Mouse (Mus musculus) erythroblast, adult 5-6 weeks (primary cell): ENCODE measurements around the gene Zbtb42. TPM values are rescaled to one million over a fixed set of nuclear protein-coding genes. Genes with fewer than 3 reads are reported as not detected.

ENCODE experiments used
- ATAC-seq: replicated peaks from 2 replicates; pipeline ENCODE4 v1.8.0; 2016; ENCODE audit warnings: moderate number of reproducible peaks, mild to moderate bottlenecking, moderate TSS enrichment, inconsistent platforms; ENCODE audit not compliant: poor library complexity, low FRiP score, severe bottlenecking
- total RNA-seq, 2 experiments: library from RNA; stranded (forward) in 1 of 2; stranded (reverse) in 1 of 2; fragments of 150-400 nt in 1 of 2; fragments of 200-764, 138-1000 nt in 1 of 2; gene quantifications; 2 replicates each; pipeline versions ENCODE4 v1.2.3 to v1.2.4; 2015 to 2017; ENCODE audit warnings: low replicate concordance in 2 of 2

The Zbtb42 gene
- total RNA-seq, 2 experiments from 2014 or later = 1.2 TPM; not detected in 1

DNA sequence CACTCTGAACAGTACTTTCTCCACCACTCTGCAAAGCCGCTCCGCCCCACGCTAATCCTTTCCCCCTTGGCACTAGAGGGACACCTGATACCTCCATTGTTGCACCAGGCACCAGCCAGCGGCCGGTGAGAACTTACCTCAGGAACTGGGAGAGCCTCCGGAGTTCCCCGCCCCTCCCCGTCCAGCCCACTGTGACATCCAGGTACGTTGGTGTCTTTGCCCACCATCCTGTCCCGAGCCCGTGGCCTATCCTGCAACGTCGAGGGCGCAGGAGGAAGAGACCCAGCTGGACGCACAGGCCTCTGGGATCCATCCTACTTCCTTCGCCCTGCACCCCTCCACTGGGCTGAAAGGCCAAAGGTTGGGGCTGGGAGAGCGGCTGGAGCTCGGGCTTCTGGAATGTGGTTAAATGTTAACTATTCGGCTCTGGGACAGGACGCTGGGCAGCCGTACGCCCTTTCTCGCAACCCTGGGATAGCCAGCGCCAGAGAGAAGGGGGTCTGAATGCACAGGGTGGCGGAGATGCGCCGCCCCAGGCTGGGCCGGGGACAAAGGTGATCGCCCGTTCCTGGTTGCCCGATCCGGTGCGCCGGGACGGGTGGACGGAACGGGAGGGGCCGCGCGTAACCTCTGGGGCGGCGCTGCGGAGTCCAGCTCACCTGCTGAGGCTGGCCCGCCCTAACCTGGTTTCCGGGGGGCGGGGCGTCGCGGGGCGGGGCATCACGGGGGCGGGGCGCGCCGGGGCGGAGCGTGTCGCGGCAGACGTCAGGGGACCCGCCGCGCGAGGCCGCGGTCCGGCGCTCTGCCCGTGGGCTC lies 43.0 kb downstream of the Zbtb42 start:
- ATAC-seq = no peak

GRCm38 (mm10) chr12:112722240-112723027 lies 43.8 kb downstream of the Zbtb42 start:
- ATAC-seq = no peak

DNA sequence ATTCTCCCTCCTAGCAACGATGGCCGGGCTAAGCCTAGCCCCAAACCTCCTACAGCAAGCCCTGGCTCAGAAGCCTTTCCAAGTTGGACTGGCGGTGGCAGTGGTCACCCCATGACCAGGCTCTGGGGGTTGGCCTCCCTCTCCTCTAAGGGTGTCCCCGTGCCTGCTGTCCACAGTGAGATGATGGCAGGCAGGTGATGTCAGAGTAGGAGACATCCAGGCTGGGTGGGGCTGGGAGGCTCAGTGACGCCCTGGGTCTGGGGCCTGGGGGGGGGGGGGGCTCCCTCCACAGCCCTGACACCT lies 44.4 kb downstream of the Zbtb42 start:
- ATAC-seq = no peak

GRCm38 (mm10) chr12:112723445-112723844 lies 44.8 kb downstream of the Zbtb42 start:
- no peak for ATAC-seq

DNA sequence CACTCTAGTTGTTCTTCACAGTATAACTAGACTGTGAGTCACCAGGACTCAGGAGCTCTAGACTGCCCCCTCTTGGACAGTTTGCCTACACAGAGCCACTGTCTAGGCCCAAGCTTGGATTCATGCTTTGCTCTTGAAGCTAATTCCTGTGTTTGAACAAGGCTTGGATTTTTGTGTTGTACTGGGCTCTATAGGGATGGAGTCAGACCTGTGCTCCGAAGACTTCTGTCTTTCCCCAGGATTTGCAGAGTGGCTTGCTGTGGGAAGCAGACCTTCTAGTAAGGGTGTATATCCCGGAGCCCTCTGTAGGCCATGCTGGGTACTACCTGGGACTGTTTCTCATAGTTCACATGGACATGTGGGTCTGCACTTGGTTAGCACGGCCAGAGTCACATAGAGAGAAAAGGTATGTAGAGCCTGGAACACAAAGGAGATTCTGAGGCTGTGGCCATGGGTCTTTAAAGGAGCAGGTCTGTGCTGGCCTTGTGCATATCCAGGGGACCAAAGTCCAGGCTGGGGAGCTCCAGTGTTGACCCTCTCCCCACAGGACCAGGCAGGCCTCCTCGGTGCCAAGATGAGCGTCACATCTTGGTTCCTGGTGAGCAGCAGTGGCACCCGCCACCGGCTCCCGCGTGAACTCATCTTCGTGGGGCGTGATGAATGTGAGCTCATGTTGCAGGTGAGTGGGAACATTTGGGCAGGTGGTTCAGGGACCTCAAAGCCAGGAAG lies 45.6 kb downstream of the Zbtb42 start:
- no peak for ATAC-seq

DNA sequence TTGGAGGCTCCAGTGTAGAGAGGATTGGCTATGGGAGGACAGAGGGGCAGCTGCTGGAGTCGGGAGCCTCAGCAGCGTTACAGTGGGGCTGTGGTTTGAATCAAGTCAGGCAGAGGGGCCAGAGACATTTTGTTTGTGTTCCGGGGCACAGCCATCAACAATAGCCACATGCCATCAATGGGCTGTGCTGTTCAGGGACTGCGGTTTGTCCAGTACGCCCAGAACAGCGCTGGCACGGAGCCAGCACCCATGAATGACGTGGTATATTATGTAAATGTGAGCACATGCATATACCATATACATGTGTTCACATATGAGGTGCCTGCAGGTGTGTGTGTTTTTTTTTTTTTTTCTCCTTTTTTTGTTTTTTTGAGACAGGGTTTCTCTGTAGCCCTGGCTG lies 49.2 kb downstream of the Zbtb42 start:
- ATAC-seq = no peak

- ATAC-seq = no peak
Observed at GRCm38 (mm10) chr12:112730808-112731207, 52.2 kb downstream of the Zbtb42 start.

Other genes starting within 250 kb of the Zbtb42 start
- gene A530016L24Rik, start 189.4 kb upstream of the Zbtb42 start, total RNA-seq (2015; ENCODE audit: low replicate concordance) = not detected in 2 replicates
- gene A530016L24Rik, start 189.4 kb upstream of the Zbtb42 start, total RNA-seq (2017; ENCODE audit: low replicate concordance) = not detected in 2 replicates
- not detected in 2 replicates for gene Tmem179, start 162.1 kb upstream of the Zbtb42 start, total RNA-seq (2015; ENCODE audit: low replicate concordance)
- not detected in 2 replicates for gene Tmem179, start 162.1 kb upstream of the Zbtb42 start, total RNA-seq (2017; ENCODE audit: low replicate concordance)
- gene Inf2, start 90.0 kb upstream of the Zbtb42 start, total RNA-seq (2015; ENCODE audit: low replicate concordance) = 3.1 and 4.6 TPM in 2 replicates
- 0.94 and 3.5 TPM in 2 replicates for gene Inf2, start 90.0 kb upstream of the Zbtb42 start, total RNA-seq (2017; ENCODE audit: low replicate concordance)
- 20.5 and 32.3 TPM in 2 replicates for gene Adssl1, start 58.8 kb upstream of the Zbtb42 start, total RNA-seq (2015; ENCODE audit: low replicate concordance)
- 23.8 and 24.4 TPM in 2 replicates for gene Adssl1, start 58.8 kb upstream of the Zbtb42 start, total RNA-seq (2017; ENCODE audit: low replicate concordance)
- gene Siva1, start 34.1 kb upstream of the Zbtb42 start, total RNA-seq (2015; ENCODE audit: low replicate concordance) = 45.0 and 45.4 TPM in 2 replicates
- gene Siva1, start 34.1 kb upstream of the Zbtb42 start, total RNA-seq (2017; ENCODE audit: low replicate concordance) = 65.9 and 114 TPM in 2 replicates
- gene Akt1, start 3.9 kb upstream of the Zbtb42 start, total RNA-seq (2015; ENCODE audit: low replicate concordance) = 20.9 and 30.7 TPM in 2 replicates
- 25.1 and 26.3 TPM in 2 replicates for gene Akt1, start 3.9 kb upstream of the Zbtb42 start, total RNA-seq (2017; ENCODE audit: low replicate concordance)
- not detected in 2 replicates for gene Cep170b, start 41.6 kb downstream of the Zbtb42 start, total RNA-seq (2015; ENCODE audit: low replicate concordance)
- gene Cep170b, start 41.6 kb downstream of the Zbtb42 start, total RNA-seq (2017; ENCODE audit: low replicate concordance) = 0.51 TPM in 1 of 2 replicates, not detected in the other
- 31.9 and 42.8 TPM in 2 replicates for gene Pld4, start 81.8 kb downstream of the Zbtb42 start, total RNA-seq (2015; ENCODE audit: low replicate concordance)
- gene Pld4, start 81.8 kb downstream of the Zbtb42 start, total RNA-seq (2017; ENCODE audit: low replicate concordance) = 14.6 and 26.6 TPM in 2 replicates
- not detected in 2 replicates for gene Ahnak2, start 123.8 kb downstream of the Zbtb42 start, total RNA-seq (2015; ENCODE audit: low replicate concordance)
- 0.09 TPM in 1 of 2 replicates, not detected in the other for gene Ahnak2, start 123.8 kb downstream of the Zbtb42 start, total RNA-seq (2017; ENCODE audit: low replicate concordance)
- gene Clba1, start 130.1 kb downstream of the Zbtb42 start, total RNA-seq (2015; ENCODE audit: low replicate concordance) = not detected in 2 replicates
- gene Clba1, start 130.1 kb downstream of the Zbtb42 start, total RNA-seq (2017; ENCODE audit: low replicate concordance) = 0.42 TPM in 1 of 2 replicates, not detected in the other
- 28.8 and 35.5 TPM in 2 replicates for gene Cdca4, start 150.6 kb downstream of the Zbtb42 start, total RNA-seq (2015; ENCODE audit: low replicate concordance)
- gene Cdca4, start 150.6 kb downstream of the Zbtb42 start, total RNA-seq (2017; ENCODE audit: low replicate concordance) = 22.1 and 29.7 TPM in 2 replicates
- gene Gpr132, start 189.4 kb downstream of the Zbtb42 start, total RNA-seq (2015; ENCODE audit: low replicate concordance) = 1.9 and 2.3 TPM in 2 replicates
- 1.1 and 2.1 TPM in 2 replicates for gene Gpr132, start 189.4 kb downstream of the Zbtb42 start, total RNA-seq (2017; ENCODE audit: low replicate concordance)